Mouse (Mus musculus) induced T-regulatory cell, adult 2 months (primary cell): ENCODE measurements around the gene Gm45711.

ENCODE experiments used
- DNase-seq: peaks from one replicate; pipeline ENCODE4 v3.0.0-alpha.2; 2012; ENCODE audit warnings: low read depth

Gm45711 gene

DNA sequence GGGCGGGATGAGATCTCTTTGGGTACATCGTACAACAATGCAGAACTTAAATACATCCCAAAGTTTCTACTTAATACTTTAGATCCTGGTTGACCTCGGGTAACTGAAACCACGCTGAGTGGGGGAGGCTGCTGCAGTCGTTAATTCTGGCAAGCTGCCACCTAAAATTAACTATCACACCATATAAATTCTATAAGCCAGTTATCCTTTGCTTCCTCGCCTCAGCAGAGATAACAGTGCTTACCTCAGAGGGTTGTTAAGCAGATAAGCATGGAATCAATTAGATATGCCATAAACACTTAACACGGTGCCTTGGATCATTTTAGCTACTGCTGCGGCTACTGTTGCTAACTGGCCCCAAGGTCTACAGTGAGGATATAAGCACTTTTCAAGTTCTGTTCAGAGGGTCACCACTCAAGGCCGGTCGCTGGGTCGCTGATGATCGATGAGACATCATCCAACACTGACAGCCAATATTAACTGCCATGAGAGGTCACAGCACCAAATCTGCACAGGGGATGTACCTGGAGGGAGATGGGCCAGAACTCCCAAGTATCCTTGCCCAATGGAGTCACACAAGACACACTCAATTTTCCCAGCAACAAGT lies 67.7 kb downstream of the Gm45711 start:
- no peak for DNase-seq

GRCm38 (mm10) chr8:104239418-104239861 lies 70.4 kb downstream of the Gm45711 start:
- DNase-seq, result peak; percentile 85

- no peak for DNase-seq
These were observed 75.3 kb downstream of the Gm45711 start for GRCm38 (mm10) chr8:104234573-104234972.

DNA sequence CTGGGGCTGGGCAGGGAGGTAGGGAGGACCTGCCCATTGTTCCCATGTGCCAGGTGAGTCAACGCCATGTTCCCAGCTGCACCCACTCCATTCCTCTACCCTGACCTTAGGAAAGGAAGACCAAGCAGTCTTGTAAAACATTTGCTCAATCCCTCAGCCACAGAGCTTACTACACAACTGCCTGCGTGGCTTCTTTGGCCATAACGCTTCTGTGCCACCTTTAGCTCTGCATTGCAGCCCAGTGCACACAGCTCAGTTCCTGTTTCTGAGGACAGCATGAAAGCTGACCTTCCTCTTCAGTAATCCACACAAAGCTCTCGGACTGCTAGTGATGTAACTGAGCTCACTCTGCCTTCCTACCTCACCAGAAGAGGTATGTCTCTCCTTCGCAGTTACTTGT lies 77.0 kb downstream of the Gm45711 start:
- DNase-seq, result no peak

GRCm38 (mm10) chr8:104232039-104232438 lies 77.8 kb downstream of the Gm45711 start:
- DNase-seq, result no peak
